Mouse (Mus musculus): ENCODE data around the gene Nsd2. TPM values are rescaled to one million over a fixed set of nuclear protein-coding genes. Genes with fewer than 3 reads are reported as not detected.
"Not testable (repeated sequence)": the region's sequence is repeated elsewhere in the genome, so short reads cannot be mapped to it uniquely, and the experiment has no call there.

The Nsd2 gene
- polyA plus RNA-seq, 1 experiment from 2014 or later, result 129 TPM

DNA sequence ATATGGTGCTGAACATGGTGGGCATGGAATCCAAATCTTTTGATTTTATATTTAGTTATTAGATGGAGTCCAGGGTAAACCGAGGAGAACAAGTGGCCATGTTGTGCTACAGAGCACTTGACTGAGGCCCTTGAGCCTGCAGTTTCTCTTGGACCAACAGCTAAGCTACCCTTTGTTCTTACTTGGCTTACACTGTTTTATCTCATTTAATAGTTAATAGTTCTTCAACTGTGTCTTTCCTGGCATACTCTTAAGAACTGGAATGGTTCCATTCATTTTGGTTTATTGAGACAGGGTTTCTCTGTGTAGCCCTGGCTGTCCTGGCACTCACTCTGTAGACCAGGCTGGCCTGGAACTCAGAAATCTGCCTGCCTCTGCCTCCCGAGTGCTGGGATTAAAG lies 96.1 kb downstream of the Nsd2 start:
- not testable (repeated sequence) for H3K9ac ChIP-seq; H3K4me2 ChIP-seq; H3K4me3 ChIP-seq (replicated peaks); H3K27ac ChIP-seq; H3K4me1 ChIP-seq; H3K9me3 ChIP-seq; ATAC-seq (ENCODE audit: low FRiP score); H3K27me3 ChIP-seq
- 91% methylated on average over 2 of the region's 2 CpGs for WGBS
- H3K36me3 ChIP-seq (replicated peaks), result peaks cover 63% of the 10 kb centered on the region

- Histone ChIP-seq H3K4me1 (no peaks in the 10 kb centered on the region), H3K9me3 (no peaks in the 10 kb centered on the region), H3K9ac (no peak overlapping the region), H3K36me3 (replicated peaks) (peaks cover 51% of the 10 kb centered on the region), H3K27ac (no peak overlapping the region), H3K4me3 (replicated peaks) (no peak overlapping the region), H3K4me2 (no peak overlapping the region), H3K27me3 (no peaks in the 10 kb centered on the region)
- no peak for ATAC-seq (ENCODE audit: low FRiP score)
- WGBS, result 88% methylated on average over 1 of the region's 1 CpGs
These were observed 98.9 kb downstream of the Nsd2 start for GRCm38 (mm10) chr5:33919466-33919865.

GRCm38 (mm10) chr5:33920037-33920436 lies 99.5 kb downstream of the Nsd2 start:
- Histone ChIP-seq H3K9ac (no peak overlapping the region), H3K4me1 (no peaks in the 10 kb centered on the region), H3K4me3 (replicated peaks) (no peak overlapping the region), H3K27ac (no peak overlapping the region), H3K9me3 (no peaks in the 10 kb centered on the region), H3K4me2 (no peak overlapping the region), H3K27me3 (no peaks in the 10 kb centered on the region), H3K36me3 (replicated peaks) (peaks cover 51% of the 10 kb centered on the region)
- no peak for ATAC-seq (ENCODE audit: low FRiP score)
- 96% methylated on average over 2 of the region's 2 CpGs for WGBS

DNA sequence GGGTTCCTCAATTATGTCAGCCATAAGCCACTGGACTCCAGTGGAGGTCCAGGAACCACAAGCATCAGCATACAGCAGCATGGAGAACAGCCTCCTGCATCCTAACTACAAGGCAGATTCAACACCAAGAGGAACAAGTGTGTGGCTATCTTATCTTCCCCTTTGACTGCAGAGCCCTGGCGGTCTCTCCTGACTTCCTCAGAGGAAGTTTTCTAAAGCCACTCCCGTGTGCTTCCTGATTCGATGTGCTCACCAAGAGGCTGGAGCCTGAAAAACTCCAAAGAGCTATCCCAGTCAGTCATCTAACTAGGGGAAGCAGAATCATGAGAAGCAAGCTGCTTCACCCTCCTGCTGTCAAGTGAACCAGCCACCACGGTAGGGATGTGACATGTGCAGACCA lies 100.4 kb downstream of the Nsd2 start:
- no peak overlapping the region for H3K9ac ChIP-seq
- no peak overlapping the region for H3K27ac ChIP-seq
- no peak for ATAC-seq (ENCODE audit: low FRiP score)
- no peaks in the 10 kb centered on the region for H3K27me3 ChIP-seq
- WGBS, result 91% methylated on average over 4 of the region's 4 CpGs
- no peaks in the 10 kb centered on the region for H3K4me1 ChIP-seq
- no peak overlapping the region for H3K4me2 ChIP-seq
- no peak overlapping the region for H3K4me3 ChIP-seq (replicated peaks)
- no peaks in the 10 kb centered on the region for H3K9me3 ChIP-seq
- H3K36me3 ChIP-seq (replicated peaks), result peaks cover 43% of the 10 kb centered on the region

- Histone ChIP-seq H3K9ac (no peak overlapping the region), H3K4me3 (replicated peaks) (no peak overlapping the region), H3K27ac (no peak overlapping the region), H3K27me3 (no peaks in the 10 kb centered on the region), H3K36me3 (replicated peaks) (peaks cover 42% of the 10 kb centered on the region), H3K9me3 (no peaks in the 10 kb centered on the region), H3K4me2 (no peak overlapping the region), H3K4me1 (no peaks in the 10 kb centered on the region)
- no peak for ATAC-seq (ENCODE audit: low FRiP score)
- 91% methylated on average over 7 of the region's 7 CpGs for WGBS
These were observed 101.1 kb downstream of the Nsd2 start for GRCm38 (mm10) chr5:33921486-33922235.

- ATAC-seq (ENCODE audit: low FRiP score), result no peak
- Histone ChIP-seq H3K4me1 (no peaks in the 10 kb centered on the region), H3K27me3 (no peaks in the 10 kb centered on the region), H3K4me2 (no peak overlapping the region), H3K36me3 (replicated peaks) (peaks cover 48% of the 10 kb centered on the region), H3K9ac (no peak overlapping the region), H3K27ac (no peak overlapping the region), H3K9me3 (no peaks in the 10 kb centered on the region), H3K4me3 (replicated peaks) (no peak overlapping the region)
- WGBS, result 30% methylated on average over 2 of the region's 2 CpGs
These were observed 102.0 kb downstream of the Nsd2 start for GRCm38 (mm10) chr5:33922566-33922965.

GRCm38 (mm10) chr5:33926170-33926569 lies 105.6 kb downstream of the Nsd2 start:
- no peak for ATAC-seq (ENCODE audit: low FRiP score)
- Histone ChIP-seq H3K4me1 (no peaks in the 10 kb centered on the region), H3K9me3 (0 out of 2 replicates have a peak, but pooled peaks cover 7% of the 10 kb centered on the region), H3K36me3 (replicated peaks) (peaks cover 50% of the 10 kb centered on the region), H3K27ac (no peak overlapping the region), H3K4me3 (replicated peaks) (no peak overlapping the region), H3K4me2 (no peak overlapping the region), H3K9ac (no peak overlapping the region), H3K27me3 (no peaks in the 10 kb centered on the region)

DNA sequence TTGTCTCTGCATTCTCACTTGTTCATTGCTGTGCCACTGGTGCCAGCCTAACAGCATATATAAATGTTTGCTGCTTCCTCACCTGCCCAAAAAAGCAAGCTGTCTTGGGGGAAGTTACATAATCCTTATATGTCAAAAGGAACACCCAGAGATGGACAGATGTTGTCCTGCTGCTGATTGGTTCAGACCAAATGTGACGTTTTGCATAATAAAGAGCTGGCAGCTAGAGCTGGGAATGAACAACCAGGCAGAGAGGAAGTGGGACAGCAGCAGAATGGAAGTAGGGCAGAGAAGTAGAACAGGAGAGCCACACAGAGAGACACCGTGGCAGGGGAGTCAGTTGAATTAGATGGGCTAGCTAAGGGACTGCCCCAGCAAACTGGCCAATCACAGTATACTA lies 111.9 kb downstream of the Nsd2 start:
- ATAC-seq (ENCODE audit: low FRiP score), result no peak
- Histone ChIP-seq H3K27ac (no peak overlapping the region), H3K36me3 (replicated peaks) (peaks cover 39% of the 10 kb centered on the region), H3K9me3 (0 out of 2 replicates have a peak, but pooled peaks cover 7% of the 10 kb centered on the region), H3K4me2 (no peak overlapping the region), H3K27me3 (no peaks in the 10 kb centered on the region), H3K4me3 (replicated peaks) (no peak overlapping the region), H3K9ac (no peak overlapping the region), H3K4me1 (peaks cover 33% of the 10 kb centered on the region)
- 81% methylated on average over 2 of the region's 2 CpGs for WGBS

DNA sequence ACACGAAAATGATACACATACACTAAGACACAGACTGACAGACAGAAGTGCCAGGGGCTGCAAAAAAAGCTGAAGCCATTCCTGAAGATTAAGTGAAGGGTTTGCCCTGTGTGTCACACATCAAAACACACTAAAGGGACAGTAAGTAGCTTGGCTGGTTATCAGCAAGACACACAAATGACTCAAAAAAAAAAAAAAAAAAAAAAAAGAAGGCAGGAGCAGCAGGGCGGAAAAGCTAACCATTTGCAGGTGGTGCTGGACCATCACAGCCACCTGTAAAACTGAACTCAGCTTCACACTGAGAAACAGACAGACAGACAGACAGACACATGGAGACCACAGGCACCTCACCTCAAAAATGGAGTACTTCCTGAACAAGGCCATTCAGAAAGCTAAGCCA lies 113.6 kb downstream of the Nsd2 start:
- Histone ChIP-seq H3K9ac (no peak overlapping the region), H3K27ac (no peak overlapping the region), H3K4me2 (peak overlapping the region; percentile 61), H3K4me3 (replicated peaks) (no peak overlapping the region), H3K9me3 (0 out of 2 replicates have a peak, but pooled peaks cover 7% of the 10 kb centered on the region), H3K4me1 (peaks cover 33% of the 10 kb centered on the region), H3K36me3 (replicated peaks) (peaks cover 25% of the 10 kb centered on the region), H3K27me3 (no peaks in the 10 kb centered on the region)
- WGBS, result 93% methylated on average over 2 of the region's 2 CpGs
- ATAC-seq (ENCODE audit: low FRiP score), result no peak

DNA sequence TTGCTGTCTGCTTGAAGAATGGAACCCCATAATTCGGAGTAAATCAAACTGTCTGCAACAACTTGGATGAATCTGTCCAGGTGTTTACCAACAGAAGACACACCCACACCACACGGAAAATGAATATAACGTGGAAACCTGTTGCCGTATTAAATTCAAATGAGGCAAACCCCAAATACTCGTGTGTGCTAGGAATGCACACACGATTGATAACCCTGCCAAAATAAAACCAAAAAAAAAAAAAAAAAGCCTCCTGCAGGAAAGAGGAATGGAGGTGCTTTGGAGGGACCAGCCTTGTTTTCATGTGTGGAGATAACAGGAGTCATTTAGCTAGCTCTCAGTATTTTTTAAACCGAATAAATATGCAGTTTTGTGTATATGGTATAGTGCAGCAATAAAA lies 114.4 kb downstream of the Nsd2 start:
- Histone ChIP-seq H3K9ac (peak overlapping the region; percentile 80; the same call in 1 of the 2 replicates), H3K36me3 (replicated peaks) (peaks cover 17% of the 10 kb centered on the region), H3K9me3 (0 out of 2 replicates have a peak, but pooled peaks cover 9% of the 10 kb centered on the region)

DNA sequence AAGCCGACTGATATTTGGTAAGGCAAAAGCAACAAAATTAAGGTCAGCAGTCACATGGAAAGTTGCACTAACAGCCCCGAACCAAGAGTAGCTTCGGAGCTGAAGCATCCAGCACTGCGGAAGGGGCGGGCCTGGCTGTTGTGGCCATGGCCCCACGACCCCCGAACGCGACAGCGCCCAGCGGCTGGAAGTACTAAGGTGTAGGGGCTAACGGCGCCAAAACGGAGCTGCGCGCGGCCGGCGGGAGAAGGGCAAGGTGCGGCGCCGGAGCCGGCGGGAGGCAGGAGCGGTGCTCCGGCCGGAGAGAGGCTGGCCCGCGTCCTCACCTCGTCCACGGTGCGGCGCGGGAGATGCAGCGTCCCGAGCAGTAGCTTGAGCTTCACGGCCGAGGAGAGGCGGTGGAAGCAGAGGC lies 115.2 kb downstream of the Nsd2 start:
- no peaks in the 10 kb centered on the region for H3K27me3 ChIP-seq
- peak; percentile 60 for ATAC-seq (ENCODE audit: low FRiP score)
- under 1% methylated on average over 39 of the region's 39 CpGs for WGBS
- H3K4me2 ChIP-seq, result peak overlapping the region; percentile 61
- H3K36me3 ChIP-seq (replicated peaks), result peaks cover 10% of the 10 kb centered on the region
- peak overlapping the region; percentile 83 for H3K4me3 ChIP-seq (replicated peaks)
- peaks cover 11% of the 10 kb centered on the region; the same call in 1 of the 2 replicates for H3K9me3 ChIP-seq
- H3K9ac ChIP-seq, result peak overlapping the region; percentile 80
- peak overlapping the region; percentile 93 for H3K27ac ChIP-seq
- peaks cover 33% of the 10 kb centered on the region for H3K4me1 ChIP-seq

More for the DNA sequence above, 114.4 kb downstream of the Nsd2 start:
- WGBS, result 82% methylated on average over 7 of the region's 7 CpGs
- H3K4me2 ChIP-seq, result peak overlapping the region; percentile 61
- ATAC-seq (ENCODE audit: low FRiP score), result no peak
- no peaks in the 10 kb centered on the region for H3K27me3 ChIP-seq
- H3K4me3 ChIP-seq (replicated peaks), result peak overlapping the region; percentile 83
- no peak overlapping the region for H3K27ac ChIP-seq
- H3K4me1 ChIP-seq, result peaks cover 33% of the 10 kb centered on the region

DNA sequence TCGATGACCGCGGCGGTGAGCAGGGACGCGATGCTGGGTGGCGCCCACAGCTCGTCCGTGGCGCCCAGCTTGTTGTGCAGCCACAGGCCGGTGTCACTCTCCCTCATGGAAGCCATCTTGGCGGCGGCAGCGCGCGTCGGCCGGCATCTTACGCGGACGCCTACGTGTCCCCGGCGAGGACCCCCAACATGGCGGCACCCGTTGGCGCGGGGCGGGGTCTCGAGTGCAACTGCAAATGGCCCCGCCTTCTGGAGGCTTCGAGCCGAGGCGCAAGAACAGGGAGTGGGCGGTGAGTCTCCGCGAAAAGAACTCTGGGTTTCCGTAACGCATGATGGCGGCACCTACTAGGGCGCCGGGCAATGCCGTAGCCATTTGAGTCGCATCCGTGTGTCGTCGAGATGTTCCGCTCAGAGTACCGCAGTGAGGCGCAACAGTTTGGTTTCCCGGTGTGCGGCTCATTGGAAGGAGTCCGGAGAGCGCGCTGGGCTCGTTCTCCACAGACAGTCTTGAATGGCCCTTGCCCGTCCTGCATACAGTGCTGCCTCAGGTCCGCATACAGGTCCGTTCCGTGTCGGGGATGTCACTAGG lies 115.7 kb downstream of the Nsd2 start, which contains the start of gene Nelfa:
Nelfa (minus strand) TSS at position 294 of the 588 bp plus-strand sequence.
- peak within 1 kb of the TSS; percentile 61 for H3K4me2 ChIP-seq
- H3K9me3 ChIP-seq, result peaks cover 11% of the 10 kb centered on the region; the same call in 1 of the 2 replicates
- H3K27me3 ChIP-seq, result no peaks in the 10 kb centered on the region
- H3K4me3 ChIP-seq (replicated peaks), result peak within 1 kb of the TSS; percentile 83
- H3K4me1 ChIP-seq, result peaks cover 33% of the 10 kb centered on the region
- peak within 1 kb of the TSS; percentile 80 for H3K9ac ChIP-seq
- WGBS, result under 1% methylated on average over 61 of the region's 61 CpGs
- ATAC-seq (ENCODE audit: low FRiP score), result peak; percentile 98
- peaks cover 9% of the 10 kb centered on the region for H3K36me3 ChIP-seq (replicated peaks)
- H3K27ac ChIP-seq, result peak within 1 kb of the TSS; percentile 93
